ENCODE assay signal across 24 mouse cellular contexts in genomic region chr6:38936009-38936408, GRCm38 (mm10).
"Had no signal": no experiment of that assay in that cellular context is flagged by ENCODE, and none has a peak within 500 bp of the region (broad histone marks: within the 10 kb centered on the region; RNA-seq: fewer than 3 reads in every experiment).

No protein-coding gene starts in this region.

- ATAC-seq: hindbrain, embryonic 16.5 days; inflammation-experienced regulatory T-cells, adult 6 months; intestine, embryonic 15.5 days; intestine, postnatal 0 days had no signal

- H3K4me2 ChIP-seq: heart, embryonic 12.5 days; hindbrain, embryonic 12.5 days; hindbrain, embryonic 14.5 days; intestine, embryonic 15.5 days; limb, embryonic 12.5 days had no signal

- H3K36me3 ChIP-seq: heart, embryonic 10.5 days; heart, embryonic 12.5 days; hindbrain, embryonic 10.5 days; hindbrain, embryonic 12.5 days; intestine, embryonic 15.5 days; limb, embryonic 10.5 days; limb, embryonic 12.5 days had no signal

- H3K4me1 ChIP-seq: hindbrain, embryonic 10.5 days; hindbrain, embryonic 12.5 days; intestine, embryonic 15.5 days; limb, embryonic 10.5 days; limb, embryonic 12.5 days had no signal

- H3K27me3 ChIP-seq: heart, embryonic 12.5 days; hindbrain, embryonic 12.5 days; intestine, embryonic 15.5 days; limb, embryonic 12.5 days had no signal

- H3K27ac ChIP-seq: gastrocnemius, adult 2 months; heart, embryonic 10.5 days; hindbrain, embryonic 10.5 days; hindbrain, embryonic 12.5 days; hindbrain, embryonic 14.5 days; intestine, embryonic 15.5 days; layer of hippocampus, adult 2 months; left cerebral cortex, adult 2 months; limb, embryonic 12.5 days had no signal

- H3K4me3 ChIP-seq: gastrocnemius, adult 2 months; heart, embryonic 10.5 days; heart, embryonic 12.5 days; hindbrain, embryonic 10.5 days; hindbrain, embryonic 12.5 days; intestine, embryonic 15.5 days; layer of hippocampus, adult 2 months; left cerebral cortex, adult 2 months; limb, embryonic 10.5 days; limb, embryonic 12.5 days had no signal

- DNase-seq: gastrocnemius, adult 2 months; gastrocnemius, postnatal 10 days; gastrocnemius, postnatal 25 days; heart, adult 18-20 months; heart, postnatal 10 days; heart, postnatal 4 days; kidney, adult 18-20 months; kidney, adult 8-10 months; kidney, postnatal 10 days; kidney, postnatal 25 days; kidney, postnatal 4 days had no signal

- H3K9me3 ChIP-seq: intestine, embryonic 15.5 days; limb, embryonic 10.5 days had no signal

- H3K9ac ChIP-seq: heart, embryonic 12.5 days; hindbrain, embryonic 12.5 days; hindbrain, embryonic 14.5 days; intestine, embryonic 15.5 days; limb, embryonic 12.5 days had no signal
